Mouse (Mus musculus): ENCODE data around the gene Ube2k. TPM values are rescaled to one million over a fixed set of nuclear protein-coding genes. Genes with fewer than 3 reads are reported as not detected.
A peak's percentile ranks its signal among the peaks of the same experiment; 100 is the strongest.
"Not testable (repeated sequence)": the region's sequence is repeated elsewhere in the genome, so short reads cannot be mapped to it uniquely, and the experiment has no call there.

Gene Ube2k
- polyA plus RNA-seq (2012; rRNA removed) = 72.3 and 74.4 TPM in 2 replicates

DNA sequence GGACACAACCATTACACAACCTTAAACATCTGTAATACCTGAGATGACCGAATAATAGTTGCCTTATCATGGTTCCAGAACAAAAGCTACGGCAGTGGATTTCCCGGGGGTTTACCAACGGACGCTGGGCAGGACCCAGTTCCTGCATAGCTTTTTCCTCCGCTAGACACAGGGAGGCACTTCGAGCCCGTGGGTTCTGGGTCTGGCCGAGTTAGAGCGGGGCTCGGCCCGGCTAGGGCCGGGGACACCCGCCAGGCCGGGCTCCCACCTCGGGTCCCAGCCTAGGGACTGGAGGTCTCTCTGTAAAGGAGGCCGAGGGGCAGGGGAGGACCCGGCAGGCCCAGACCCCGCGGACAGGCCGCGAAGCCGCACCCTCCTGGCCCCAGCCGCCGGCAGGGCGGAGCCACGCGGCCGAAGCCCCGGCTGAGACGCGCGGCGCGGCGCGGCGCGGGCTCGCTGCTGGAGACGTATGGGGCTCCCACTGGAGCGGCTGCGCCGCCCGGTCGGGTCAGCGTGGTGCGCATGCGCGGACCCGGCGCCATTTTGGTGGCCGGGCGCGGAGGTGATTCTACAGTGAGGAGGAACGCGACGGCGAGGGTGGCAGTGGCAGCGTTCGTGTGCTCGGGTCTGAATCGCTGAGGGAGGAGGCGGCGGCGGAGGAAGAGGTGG is at the start of gene Ube2k, which contains the start of gene Smim14:
TSS of gene Ube2k (plus strand) at position 483 of the 669 bp plus-strand sequence.
TSS of gene Smim14 (minus strand) at position 434 of the 669 bp plus-strand sequence.
- peak; percentile 95 for DNase-seq (ENCODE audit: low spot score)

- DNase-seq (ENCODE audit: low spot score) = no peak
These were observed 49.7 kb upstream of the Ube2k start for GRCm38 (mm10) chr5:65487381-65487780.

DNA sequence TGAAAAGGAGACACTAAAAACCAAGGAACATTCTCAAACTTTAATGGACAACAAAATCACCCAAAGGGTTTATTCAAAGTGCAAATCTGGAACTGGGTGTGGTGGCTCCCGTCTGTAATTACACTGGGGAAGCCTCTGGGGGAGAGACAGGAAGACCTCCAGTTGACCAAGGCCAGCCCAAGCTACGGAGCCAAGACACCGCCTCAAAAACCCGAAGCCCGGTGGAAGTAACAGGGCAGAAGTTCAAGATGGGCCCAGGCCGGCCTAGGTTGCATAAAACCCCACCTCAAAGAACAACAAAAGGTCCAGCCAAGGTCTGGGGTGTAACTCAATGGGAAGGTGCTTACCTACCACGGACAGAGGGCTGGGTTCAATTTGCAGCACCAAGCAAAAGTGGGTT is 48.3 kb upstream of the Ube2k start:
- no peak for DNase-seq (ENCODE audit: low spot score)

DNA sequence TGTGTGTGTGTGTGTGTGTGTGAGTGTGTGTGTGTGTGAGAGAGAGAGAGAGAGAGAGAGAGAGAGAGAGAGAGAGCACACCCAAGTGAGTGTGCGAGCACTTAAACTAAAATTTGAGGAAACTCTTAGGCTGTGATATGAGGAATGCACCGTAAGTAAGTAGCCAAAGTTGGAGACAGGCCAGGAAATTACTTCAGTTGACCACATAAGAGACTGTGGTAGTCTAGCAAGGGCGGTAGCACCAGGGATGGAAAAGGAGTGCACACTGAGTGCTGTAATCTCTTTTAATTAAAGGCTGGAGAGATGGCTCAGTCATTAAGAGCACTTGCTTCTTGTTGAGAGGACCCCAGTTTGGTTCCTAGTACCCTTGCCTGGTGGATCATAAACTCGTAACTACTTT is 47.2 kb upstream of the Ube2k start:
- DNase-seq (ENCODE audit: low spot score) = no peak

- DNase-seq (ENCODE audit: low spot score) = peak; percentile 69
These were observed 45.0 kb upstream of the Ube2k start for GRCm38 (mm10) chr5:65491767-65492715.

DNA sequence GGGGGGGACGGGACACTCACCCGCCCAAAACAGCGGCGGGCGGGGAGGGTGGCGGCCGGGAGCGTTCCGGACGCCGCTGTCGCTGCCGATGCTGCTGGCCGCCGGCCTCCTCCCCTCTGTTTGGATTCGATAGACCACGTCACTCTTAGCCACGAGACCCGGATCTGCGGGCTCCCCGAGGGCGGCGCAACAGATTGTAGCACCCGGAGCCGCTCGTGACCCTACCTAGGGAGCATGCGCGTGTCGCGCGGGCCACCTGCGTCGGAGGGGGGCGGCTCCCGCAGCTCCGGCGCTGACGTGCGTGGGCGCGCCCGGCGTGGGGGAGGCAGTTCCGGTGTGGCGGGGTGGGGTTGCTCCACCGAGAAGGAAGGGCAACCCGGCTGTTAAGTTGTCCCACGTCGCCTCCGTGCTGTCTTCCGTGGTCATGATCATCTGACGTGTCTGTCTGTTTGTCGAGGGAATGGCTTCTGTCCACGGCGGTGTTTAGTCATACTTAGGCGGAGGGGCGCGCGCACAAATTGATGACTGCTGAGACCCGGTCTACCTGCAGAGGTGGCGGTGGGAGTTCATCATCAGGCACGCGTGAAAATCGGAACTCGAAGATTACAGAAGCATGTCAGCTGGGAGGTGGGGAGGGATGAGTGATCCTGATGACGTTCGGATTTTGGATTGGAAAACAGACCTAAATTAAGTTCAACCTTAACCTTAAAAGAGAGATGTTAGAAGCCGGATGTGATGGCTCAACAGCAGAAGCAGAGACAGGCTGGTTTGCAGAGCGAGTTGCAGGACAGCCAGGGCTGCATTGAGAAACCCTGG is 44.1 kb upstream of the Ube2k start, which contains the start of gene Gm43552:
TSS of gene Gm43552 (minus strand) at position 118 of the 816 bp plus-strand sequence.
- DNase-seq (ENCODE audit: low spot score) = peak; percentile 95

- no peak for DNase-seq (ENCODE audit: low spot score)
These were observed 36.8 kb upstream of the Ube2k start for GRCm38 (mm10) chr5:65500231-65500630.

DNA sequence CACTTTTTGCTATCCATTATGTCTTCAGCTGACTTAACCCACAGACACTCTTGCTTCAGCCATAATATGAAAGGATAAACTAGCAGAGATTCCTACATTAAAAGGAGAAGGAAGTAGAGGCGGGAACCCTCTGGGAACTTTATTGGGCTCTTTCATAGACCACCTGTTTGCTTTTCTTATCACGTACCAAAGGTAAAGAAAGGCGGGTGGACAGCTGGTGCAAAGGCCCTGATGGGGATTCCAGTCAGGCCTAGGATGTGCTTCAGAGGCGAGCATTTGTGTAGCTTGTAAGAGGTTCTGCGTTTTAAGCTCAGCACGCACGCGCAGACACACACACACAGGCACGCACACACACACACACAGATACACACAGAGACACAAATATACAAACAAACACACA is 35.6 kb upstream of the Ube2k start:
- DNase-seq (ENCODE audit: low spot score) = no peak

DNA sequence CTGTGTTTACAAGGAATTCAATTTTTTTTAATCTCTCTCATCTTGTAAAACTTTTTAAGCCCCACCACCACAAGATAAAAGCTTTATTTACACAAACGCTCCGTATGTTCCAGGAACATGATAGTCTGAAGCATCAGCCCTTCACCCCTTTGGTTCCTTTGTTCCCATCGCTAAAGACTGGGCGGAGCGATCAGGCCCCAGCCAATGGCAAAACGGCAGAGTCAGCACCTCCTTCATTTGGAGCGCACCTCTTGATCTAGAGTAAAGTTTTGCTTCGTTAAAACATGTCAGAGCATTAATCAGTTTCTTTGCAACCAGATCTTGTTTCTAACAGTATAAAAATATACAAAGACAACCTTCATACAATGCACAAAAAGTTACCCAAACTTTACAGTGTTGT is 31.2 kb upstream of the Ube2k start:
- no peak for DNase-seq (ENCODE audit: low spot score)

- DNase-seq (ENCODE audit: low spot score) = no peak
These were observed 28.6 kb upstream of the Ube2k start for GRCm38 (mm10) chr5:65508395-65508794.

- DNase-seq (ENCODE audit: low spot score) = no peak
These were observed 23.5 kb upstream of the Ube2k start for GRCm38 (mm10) chr5:65513506-65513905.

GRCm38 (mm10) chr5:65514635-65515278 is 22.3 kb upstream of the Ube2k start:
- DNase-seq (ENCODE audit: low spot score) = no peak

- DNase-seq (ENCODE audit: low spot score) = no peak
These were observed 15.2 kb upstream of the Ube2k start for GRCm38 (mm10) chr5:65521803-65522202.

- no peak for DNase-seq (ENCODE audit: low spot score)
These were observed 12.2 kb upstream of the Ube2k start for GRCm38 (mm10) chr5:65524831-65525230.

GRCm38 (mm10) chr5:65525674-65526443 is 11.2 kb upstream of the Ube2k start:
- no peak for DNase-seq (ENCODE audit: low spot score)

DNA sequence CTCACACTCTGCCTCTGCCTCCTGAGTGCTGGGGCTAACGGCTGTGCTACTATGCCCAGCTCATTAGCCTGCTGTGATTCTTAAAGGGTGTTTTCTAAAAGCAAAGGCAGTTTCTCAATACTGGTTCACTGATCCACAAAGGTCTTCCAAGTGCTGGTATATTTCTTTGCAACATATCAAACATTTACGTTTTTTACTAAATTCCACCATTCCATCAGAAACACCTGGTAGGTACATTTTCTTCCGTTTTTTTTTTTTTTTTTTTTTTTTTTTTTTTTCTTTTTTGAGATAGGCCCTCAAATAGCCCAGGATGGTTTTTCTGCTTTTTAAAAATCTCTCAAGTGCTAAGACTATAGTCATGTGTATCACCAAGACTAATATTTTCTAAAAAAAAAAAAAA is 5.8 kb upstream of the Ube2k start:
- no peak for DNase-seq (ENCODE audit: low spot score)

GRCm38 (mm10) chr5:65534496-65534895 is 2.5 kb upstream of the Ube2k start:
- DNase-seq (ENCODE audit: low spot score) = no peak

GRCm38 (mm10) chr5:65535457-65536067 is 1.5 kb upstream of the Ube2k start:
- DNase-seq (ENCODE audit: low spot score) = no peak

DNA sequence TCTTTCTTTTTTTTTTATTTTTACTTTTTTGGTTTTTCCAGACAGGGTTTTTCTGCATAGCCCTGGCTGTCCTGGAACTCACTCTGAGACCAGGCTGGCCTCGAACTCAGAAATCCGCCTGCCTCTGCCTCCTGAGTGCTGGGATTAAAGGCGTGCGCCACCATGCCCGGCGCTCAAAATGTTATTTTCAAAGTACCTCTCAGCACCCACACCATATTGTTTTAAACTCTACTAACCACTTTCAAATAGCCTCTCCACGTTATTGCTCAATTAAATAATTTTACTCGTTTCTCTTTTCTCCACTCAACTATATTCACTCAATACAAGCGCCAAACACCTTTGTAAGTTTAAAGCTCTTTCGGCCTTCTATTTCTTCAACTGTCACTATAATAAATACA is 966 bp upstream of the Ube2k start:
- DNase-seq (ENCODE audit: low spot score) = not testable (repeated sequence)

DNA sequence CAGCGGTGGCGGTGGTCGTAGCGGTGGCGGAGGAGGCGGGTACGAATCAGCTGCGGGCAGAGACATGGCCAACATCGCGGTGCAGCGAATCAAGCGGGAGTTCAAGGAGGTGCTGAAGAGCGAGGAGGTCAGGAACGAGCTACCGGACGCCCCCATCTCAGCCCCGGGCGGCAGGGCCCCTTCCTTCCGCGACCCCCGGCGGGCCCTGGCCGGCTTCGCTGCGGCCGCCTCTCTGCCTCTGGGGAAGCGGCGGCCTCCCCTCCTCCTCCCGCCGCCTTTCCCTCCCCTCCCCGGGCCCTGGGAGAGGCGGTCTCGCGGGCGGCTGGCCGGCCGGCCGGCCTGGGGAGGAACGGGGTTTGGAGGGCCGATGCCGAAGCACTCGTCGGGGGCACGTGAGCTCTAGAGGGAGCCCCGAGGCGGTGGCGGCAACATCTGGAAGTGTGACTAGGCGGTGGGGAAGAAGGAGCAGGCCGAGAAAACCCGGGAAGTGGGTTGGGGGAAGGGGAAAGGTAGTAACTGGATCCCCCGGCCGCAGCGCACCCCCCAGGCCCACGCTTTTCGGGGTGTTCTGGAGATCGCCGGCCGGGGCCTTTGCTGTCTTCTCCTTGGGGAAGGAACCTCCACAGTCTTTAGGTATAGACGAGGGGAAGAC is 513 bp downstream of the Ube2k start:
- no peak for DNase-seq (ENCODE audit: low spot score)
